Comparison of ENCODE assay signal across 8 mouse cellular contexts in the genomic region with DNA sequence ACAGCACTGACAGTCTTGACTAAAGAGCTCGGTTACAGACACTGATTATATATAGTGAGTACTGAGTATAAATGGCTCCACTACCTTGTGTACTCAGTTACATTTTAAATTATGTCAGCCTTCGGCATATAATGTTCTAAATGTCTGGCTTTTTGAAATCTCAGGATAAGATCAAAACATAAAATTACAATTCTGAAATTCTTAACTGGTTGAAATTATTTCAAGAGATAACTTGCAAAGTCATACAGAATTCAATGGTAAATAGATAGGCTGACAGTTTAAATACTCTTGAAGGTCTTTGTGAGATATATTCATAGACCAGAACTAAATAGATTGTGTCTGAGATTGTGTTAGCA. TPM values are rescaled to one million over a fixed set of nuclear protein-coding genes. Genes with fewer than 3 reads are reported as not detected.
DNase-seq lines count a peak whose midpoint lies in the region; ATAC-seq and TF ChIP-seq lines count a peak whose summit lies in the region.

No protein-coding gene starts in this region.

- peak overlapping the region; percentile 64 for H3K4me3 ChIP-seq in heart, adult 2 months
- peak overlapping the region; percentile 62 for H3K4me3 ChIP-seq in thymus, adult 2 months (ENCODE audit: control insufficient read depth, insufficient read depth, low read length)
- H3K4me3 ChIP-seq in liver, embryonic 13.5 days (replicated peaks): peak overlapping the region; percentile 76

- no peaks in the 10 kb centered on the region for H3K79me2 ChIP-seq in heart, adult 2 months (replicated peaks; ENCODE audit: control insufficient read depth, insufficient read depth, low read length)

- H3K36me3 ChIP-seq in heart, adult 2 months (ENCODE audit: control insufficient read depth, insufficient read depth, low read length): peaks cover 3% of the 10 kb centered on the region
- no peaks in the 10 kb centered on the region for H3K36me3 ChIP-seq in thymus, adult 2 months (ENCODE audit: control insufficient read depth, insufficient read depth, low read length)
- no peaks in the 10 kb centered on the region for H3K36me3 ChIP-seq in liver, embryonic 13.5 days

- TF ChIP-seq EP300 in heart, adult 2 months (IDR thresholded peaks at IDR 0.05; ENCODE audit: insufficient read depth, low read depth, low read length): no peak

- peak overlapping the region; percentile 85 for H3K4me2 ChIP-seq in liver, embryonic 13.5 days

- no peaks in the 10 kb centered on the region; the same call in 1 of the 2 replicates for H3K4me1 ChIP-seq in heart, adult 2 months (ENCODE audit: control insufficient read depth, insufficient read depth, low read length)
- H3K4me1 ChIP-seq in thymus, adult 2 months (replicated peaks; ENCODE audit: control insufficient read depth, insufficient read depth, low read length): 0 out of 2 replicates have a peak, but pooled peaks cover 3% of the 10 kb centered on the region
- peaks cover 27% of the 10 kb centered on the region for H3K4me1 ChIP-seq in liver, embryonic 13.5 days (replicated peaks)

- 53% methylated on average over 2 of the region's 2 CpGs for WGBS in heart, adult 2 months
- WGBS in thymus, adult 2 months: 75% methylated on average over 2 of the region's 2 CpGs
- whole genome bisulfite sequencing in liver, embryonic 13.5 days (ENCODE audit: insufficient replicate concordance): 49% methylated on average over 2 of the region's 2 CpGs

- no peak for TF ChIP-seq POLR2A in heart, adult 2 months (IDR thresholded peaks at IDR 0.05; ENCODE audit: insufficient read depth, low read depth, low read length)
- TF ChIP-seq POLR2A in thymus, adult 2 months (IDR thresholded peaks at IDR 0.05; ENCODE audit: control insufficient read depth, extremely low read depth, insufficient read depth, low read length, poor library complexity): no peak

- no peaks in the 10 kb centered on the region for H3K9me3 ChIP-seq in liver, embryonic 13.5 days (replicated peaks)

- no peak for TF ChIP-seq CTCF in heart, adult 2 months (IDR thresholded peaks at IDR 0.05)
- TF ChIP-seq CTCF in thymus, adult 2 months (IDR thresholded peaks at IDR 0.05; ENCODE audit: borderline replicate concordance, control insufficient read depth, extremely low read depth, insufficient read depth, low read length, poor library complexity): no peak

- peak overlapping the region; percentile 80 for H3K9ac ChIP-seq in heart, adult 2 months (ENCODE audit: low read depth, low read length)
- peak overlapping the region; percentile 87 for H3K9ac ChIP-seq in liver, embryonic 13.5 days

- DNase-seq in heart, adult 2 months: no peak
- no peak for DNase-seq in heart, postnatal 14 days
- DNase-seq in thymus, adult 2 months: no peak
- no peak for DNase-seq in thymus, postnatal 4 days
- no peak for DNase-seq in liver, embryonic 13.5 days
- DNase-seq in ovary, adult 18-20 months (ENCODE audit: low spot score): no peak
- DNase-seq in ovary, postnatal 36 days (ENCODE audit: low spot score): no peak
- DNase-seq in left cerebral cortex, postnatal 10 days (ENCODE audit: extremely low spot score in 1 of 2, low spot score in 2 of 2): no peak

- intact Hi-C loops in heart, adult 2 months (cut with DNase I): loop anchor here (5.0 kb wide), 1 partner anchor 55 kb away; a partner anchor contains a TSS
- intact Hi-C loops in heart, postnatal 14 days (cut with DNase I): no loop called here
- intact Hi-C loops in left cerebral cortex, postnatal 10 days (cut with DNase I): no loop called here

- peak overlapping the region; percentile 98 for H3K27ac ChIP-seq in heart, adult 2 months
- H3K27ac ChIP-seq in thymus, adult 2 months (ENCODE audit: control insufficient read depth, insufficient read depth, low read length): no peak overlapping the region
- H3K27ac ChIP-seq in liver, embryonic 13.5 days: peak overlapping the region; percentile 92

- ATAC-seq in liver, embryonic 13.5 days (ENCODE audit: low read depth): no peak

- no peaks in the 10 kb centered on the region for H3K27me3 ChIP-seq in heart, adult 2 months (ENCODE audit: control insufficient read depth, insufficient read depth, low read length)
- no peaks in the 10 kb centered on the region for H3K27me3 ChIP-seq in thymus, adult 2 months (ENCODE audit: control insufficient read depth, insufficient read depth, low read length)
- no peaks in the 10 kb centered on the region for H3K27me3 ChIP-seq in liver, embryonic 13.5 days

RNA-seq across cellular contexts. Expression of a gene that starts 0.8 kb away (rescaled TPM):
- total RNA-seq in heart, adult 2 months (2021): 1 to 10 TPM; 5.4 to 5.9 TPM
- polyA plus RNA-seq in heart, adult 2 months (2012; rRNA removed): 2.4 and 3.7 TPM in 2 replicates
- total RNA-seq in heart, postnatal 14 days (2021): 1 to 10 TPM; 4.0 to 4.3 TPM
- 1.4 and 1.5 TPM in 2 replicates for polyA plus RNA-seq in thymus, adult 2 months (2012; rRNA removed)
- polyA plus RNA-seq in liver, embryonic 13.5 days (2015; fragmentation: Nextera tagmentation; extraction: Ambion mirVana): 1.2 and 1.9 TPM in 2 replicates
- 1 to 10 TPM; 5.0 to 5.2 TPM for total RNA-seq in left cerebral cortex, postnatal 10 days (2021)

RNA-seq across cellular contexts. Expression of a gene that starts 35.0 kb away (rescaled TPM):
- total RNA-seq in heart, adult 2 months (2021): 100 to 1,000 TPM; 250 to 288 TPM
- 99.0 and 192 TPM in 2 replicates for polyA plus RNA-seq in heart, adult 2 months (2012; rRNA removed)
- total RNA-seq in heart, postnatal 14 days (2021): 100 to 1,000 TPM; 220 to 223 TPM
- 29.3 and 34.0 TPM in 2 replicates for polyA plus RNA-seq in thymus, adult 2 months (2012; rRNA removed)
- 51.5 and 58.1 TPM in 2 replicates for polyA plus RNA-seq in liver, embryonic 13.5 days (2015; fragmentation: Nextera tagmentation; extraction: Ambion mirVana)
- 10 to 100 TPM; 55.0 to 72.7 TPM for total RNA-seq in left cerebral cortex, postnatal 10 days (2021)

RNA-seq across cellular contexts. Expression of a gene that starts 56.4 kb away (rescaled TPM):
- total RNA-seq in heart, adult 2 months (2021): 1 to 10 TPM; 8.0 to 9.4 TPM
- polyA plus RNA-seq in heart, adult 2 months (2012; rRNA removed): 10.8 and 12.2 TPM in 2 replicates
- 10 to 100 TPM in 1 of 2 experiments, 1 to 10 TPM in 1; 9.9 to 10.1 TPM for total RNA-seq in heart, postnatal 14 days (2021)
- 44.6 and 56.0 TPM in 2 replicates for polyA plus RNA-seq in thymus, adult 2 months (2012; rRNA removed)
- polyA plus RNA-seq in liver, embryonic 13.5 days (2015; fragmentation: Nextera tagmentation; extraction: Ambion mirVana): 9.8 and 10.8 TPM in 2 replicates
- 10 to 100 TPM; 28.4 to 29.1 TPM for total RNA-seq in left cerebral cortex, postnatal 10 days (2021)

RNA-seq across cellular contexts. Expression of a gene that starts 56.6 kb away (rescaled TPM):
- total RNA-seq in heart, adult 2 months (2021): not detected
- 0.35 and 0.47 TPM in 2 replicates for polyA plus RNA-seq in heart, adult 2 months (2012; rRNA removed)
- under 1 TPM; 0.14 to 0.15 TPM for total RNA-seq in heart, postnatal 14 days (2021)
- polyA plus RNA-seq in thymus, adult 2 months (2012; rRNA removed): 0.09 and 0.12 TPM in 2 replicates
- polyA plus RNA-seq in liver, embryonic 13.5 days (2015; fragmentation: Nextera tagmentation; extraction: Ambion mirVana): 0.13 and 0.22 TPM in 2 replicates
- under 1 TPM; 0.24 to 0.36 TPM for total RNA-seq in left cerebral cortex, postnatal 10 days (2021)
